Mouse (Mus musculus): ENCODE results near the gene Pigq. TPM values are rescaled to one million over a fixed set of nuclear protein-coding genes. Genes with fewer than 3 reads are reported as not detected.

Gene Pigq
- polyA plus RNA-seq, 1 experiment from 2014 or later, result 59.9 TPM

DNA sequence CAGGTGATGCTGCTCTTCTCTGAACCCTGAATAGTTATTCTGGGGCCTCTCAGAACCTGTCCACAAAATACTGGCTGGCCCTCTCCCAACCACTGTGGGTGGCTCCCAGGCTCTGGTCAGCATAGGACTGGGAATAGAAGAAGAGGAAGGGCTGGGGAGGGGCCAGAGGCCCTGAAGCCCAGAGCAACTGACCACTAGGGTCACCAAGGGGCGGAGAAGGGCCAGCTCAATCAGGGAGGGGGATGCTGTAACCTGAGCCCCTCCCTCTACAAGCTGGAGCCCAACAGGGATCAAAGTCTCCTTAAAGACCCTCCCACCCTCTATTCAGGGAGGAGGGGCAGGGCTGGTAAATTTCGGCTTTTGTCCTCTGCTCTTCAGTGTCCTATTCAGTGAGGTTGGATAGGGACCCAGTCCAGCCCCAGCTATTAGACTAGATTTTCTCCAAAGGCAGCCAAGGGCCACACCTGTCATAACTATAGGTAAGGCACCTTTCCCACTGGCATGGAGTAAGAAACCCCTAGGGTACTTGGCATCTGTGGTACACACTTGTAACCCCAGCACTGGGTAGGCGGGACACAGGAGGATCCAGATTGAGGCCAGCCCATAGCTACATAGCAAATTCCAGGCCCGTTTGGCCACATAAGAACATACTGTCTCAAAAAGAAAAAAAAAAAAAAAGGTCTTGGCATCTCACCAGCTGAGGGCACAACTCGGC is 64.4 kb downstream of the Pigq start, which contains the start of gene Wfikkn1:
Wfikkn1 (minus strand) TSS at position 663 of the 715 bp plus-strand sequence.
- no peak within 1 kb of the TSS for H3K27ac ChIP-seq (ENCODE audit: low read depth)
- H3K9me3 ChIP-seq (ENCODE audit: control insufficient read depth, low read length), result no peaks in the 10 kb centered on the region
- peaks cover 56% of the 10 kb centered on the region for H3K36me3 ChIP-seq (ENCODE audit: control insufficient read depth, insufficient read depth, low read length)
- DNase-seq (ENCODE audit: low spot score) (no peak), ATAC-seq (replicated peaks; ENCODE audit: low FRiP score, low TSS enrichment, low read depth) (no peak)
- H3K4me2 ChIP-seq (ENCODE audit: low read length), result no peak within 1 kb of the TSS
- peaks cover 14% of the 10 kb centered on the region for H3K4me1 ChIP-seq (replicated peaks; ENCODE audit: control insufficient read depth, insufficient read depth, low read length)
- 39% methylated on average over 5 of the region's 5 CpGs for WGBS
- H3K9ac ChIP-seq (ENCODE audit: low read length), result no peak within 1 kb of the TSS
- H3K27me3 ChIP-seq (replicated peaks; ENCODE audit: control insufficient read depth, insufficient read depth, low read length), result no peaks in the 10 kb centered on the region
- no peak within 1 kb of the TSS for H3K4me3 ChIP-seq (ENCODE audit: low read depth, low read length)

DNA sequence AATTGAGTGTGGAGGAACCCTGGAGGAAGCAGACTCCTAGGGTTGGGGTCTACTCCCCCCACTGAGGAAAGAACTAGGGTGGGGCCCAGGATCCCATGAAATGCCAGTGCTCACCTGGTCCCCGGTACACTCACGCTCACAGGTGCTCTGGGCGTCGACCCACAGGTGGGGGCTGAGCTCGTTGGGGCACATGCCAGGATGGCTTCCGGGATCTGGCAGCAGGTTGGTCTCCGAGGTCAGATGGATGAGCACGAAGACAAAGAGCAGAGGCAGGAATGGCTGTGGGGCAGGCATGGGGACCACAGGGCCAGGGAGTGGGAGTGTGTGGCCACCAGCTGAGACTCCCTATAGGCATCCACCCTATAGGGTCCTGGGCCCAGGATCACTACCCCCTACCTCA is 65.0 kb downstream of the Pigq start:
- Histone ChIP-seq H3K9me3 (ENCODE audit: control insufficient read depth, low read length) (no peaks in the 10 kb centered on the region), H3K4me2 (ENCODE audit: low read length) (no peak overlapping the region), H3K36me3 (ENCODE audit: control insufficient read depth, insufficient read depth, low read length) (peaks cover 51% of the 10 kb centered on the region), H3K9ac (ENCODE audit: low read length) (no peak overlapping the region), H3K27ac (ENCODE audit: low read depth) (no peak overlapping the region), H3K27me3 (replicated peaks; ENCODE audit: control insufficient read depth, insufficient read depth, low read length) (no peaks in the 10 kb centered on the region), H3K4me1 (replicated peaks; ENCODE audit: control insufficient read depth, insufficient read depth, low read length) (peaks cover 14% of the 10 kb centered on the region), H3K4me3 (ENCODE audit: low read depth, low read length) (no peak overlapping the region)
- ATAC-seq (replicated peaks; ENCODE audit: low FRiP score, low TSS enrichment, low read depth), result no peak
- 79% methylated on average over 8 of the region's 8 CpGs for WGBS
- no peak for DNase-seq (ENCODE audit: low spot score)

GRCm38 (mm10) chr17:25879261-25879660 is 65.5 kb downstream of the Pigq start:
- DNase-seq (ENCODE audit: low spot score), result no peak
- ATAC-seq (replicated peaks; ENCODE audit: low FRiP score, low TSS enrichment, low read depth), result no peak
- Histone ChIP-seq H3K27ac (ENCODE audit: low read depth) (no peak overlapping the region), H3K4me3 (ENCODE audit: low read depth, low read length) (no peak overlapping the region), H3K9ac (ENCODE audit: low read length) (no peak overlapping the region), H3K9me3 (ENCODE audit: control insufficient read depth, low read length) (no peaks in the 10 kb centered on the region), H3K4me2 (ENCODE audit: low read length) (no peak overlapping the region), H3K27me3 (replicated peaks; ENCODE audit: control insufficient read depth, insufficient read depth, low read length) (no peaks in the 10 kb centered on the region), H3K4me1 (replicated peaks; ENCODE audit: control insufficient read depth, insufficient read depth, low read length) (peaks cover 14% of the 10 kb centered on the region), H3K36me3 (ENCODE audit: control insufficient read depth, insufficient read depth, low read length) (peaks cover 46% of the 10 kb centered on the region)
- 56% methylated on average over 4 of the region's 4 CpGs for WGBS

DNA sequence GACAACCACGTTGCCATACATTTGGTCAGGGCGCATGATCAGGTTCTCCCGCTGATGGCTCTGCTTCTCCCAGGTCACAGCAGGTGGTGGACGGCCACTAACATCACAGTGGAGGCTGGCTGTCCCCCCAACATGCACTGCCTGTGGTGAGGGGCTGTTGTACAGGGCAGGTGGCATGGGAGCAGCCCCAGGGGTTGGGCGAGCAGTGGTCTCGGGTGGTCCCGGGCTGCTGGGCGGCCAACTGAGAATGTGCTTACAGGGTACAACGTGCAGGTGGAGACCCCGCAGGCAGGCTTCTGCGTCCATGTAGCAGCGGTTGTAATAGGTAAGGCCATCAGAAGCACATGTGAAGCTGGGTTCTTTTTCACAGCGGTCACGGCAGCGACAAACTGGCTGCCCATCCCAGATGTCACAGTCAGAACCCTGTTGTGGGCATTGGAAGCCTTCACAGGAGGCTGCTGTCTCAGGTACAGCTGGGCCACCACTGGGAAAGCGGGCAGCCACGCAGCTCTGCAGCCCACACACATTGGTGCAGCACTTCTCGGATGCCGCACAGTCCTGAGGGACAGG is 66.0 kb downstream of the Pigq start:
- peaks cover 18% of the 10 kb centered on the region for H3K4me1 ChIP-seq (replicated peaks; ENCODE audit: control insufficient read depth, insufficient read depth, low read length)
- no peak overlapping the region for H3K27ac ChIP-seq (ENCODE audit: low read depth)
- no peak for DNase-seq (ENCODE audit: low spot score)
- no peak for ATAC-seq (replicated peaks; ENCODE audit: low FRiP score, low TSS enrichment, low read depth)
- peaks cover 40% of the 10 kb centered on the region for H3K36me3 ChIP-seq (ENCODE audit: control insufficient read depth, insufficient read depth, low read length)
- H3K9me3 ChIP-seq (ENCODE audit: control insufficient read depth, low read length), result no peaks in the 10 kb centered on the region
- H3K4me3 ChIP-seq (ENCODE audit: low read depth, low read length), result no peak overlapping the region
- whole genome bisulfite sequencing, result 94% methylated on average over 19 of the region's 19 CpGs
- H3K9ac ChIP-seq (ENCODE audit: low read length), result no peak overlapping the region
- H3K4me2 ChIP-seq (ENCODE audit: low read length), result no peak overlapping the region
- no peaks in the 10 kb centered on the region for H3K27me3 ChIP-seq (replicated peaks; ENCODE audit: control insufficient read depth, insufficient read depth, low read length)

- Histone ChIP-seq H3K9me3 (ENCODE audit: control insufficient read depth, low read length) (no peaks in the 10 kb centered on the region), H3K27me3 (replicated peaks; ENCODE audit: control insufficient read depth, insufficient read depth, low read length) (no peaks in the 10 kb centered on the region), H3K9ac (ENCODE audit: low read length) (no peak overlapping the region), H3K27ac (ENCODE audit: low read depth) (no peak overlapping the region), H3K4me2 (ENCODE audit: low read length) (no peak overlapping the region), H3K36me3 (ENCODE audit: control insufficient read depth, insufficient read depth, low read length) (peaks cover 33% of the 10 kb centered on the region), H3K4me1 (replicated peaks; ENCODE audit: control insufficient read depth, insufficient read depth, low read length) (peaks cover 18% of the 10 kb centered on the region), H3K4me3 (ENCODE audit: low read depth, low read length) (no peak overlapping the region)
- DNase-seq (ENCODE audit: low spot score) (no peak), ATAC-seq (replicated peaks; ENCODE audit: low FRiP score, low TSS enrichment, low read depth) (no peak)
- WGBS, result 94% methylated on average over 32 of the region's 32 CpGs
Measured at GRCm38 (mm10) chr17:25877741-25878610, 66.8 kb downstream of the Pigq start.

DNA sequence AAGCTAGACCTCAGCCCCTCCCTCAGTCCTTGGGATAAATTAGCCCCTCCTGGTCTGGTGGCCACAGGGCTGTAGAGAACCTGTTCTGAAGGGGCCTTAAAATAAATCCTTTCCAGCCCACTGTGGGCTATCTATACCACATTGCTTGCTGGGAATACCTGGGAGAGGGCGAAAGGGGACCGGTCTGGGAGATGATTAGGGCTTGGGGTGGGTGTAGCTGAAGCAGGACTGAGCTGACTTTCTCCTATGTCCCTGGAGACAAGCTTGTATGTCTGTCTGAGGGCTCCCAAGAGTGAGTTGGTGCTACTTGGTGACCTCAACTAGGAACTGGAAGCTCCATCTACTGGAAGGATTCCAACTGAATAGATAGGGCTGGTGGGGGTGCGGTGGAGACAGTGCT is 67.7 kb downstream of the Pigq start:
- DNase-seq (ENCODE audit: low spot score) (no peak), ATAC-seq (replicated peaks; ENCODE audit: low FRiP score, low TSS enrichment, low read depth) (no peak)
- no peaks in the 10 kb centered on the region for H3K27me3 ChIP-seq (replicated peaks; ENCODE audit: control insufficient read depth, insufficient read depth, low read length)
- H3K27ac ChIP-seq (ENCODE audit: low read depth), result no peak overlapping the region
- H3K9me3 ChIP-seq (ENCODE audit: control insufficient read depth, low read length), result no peaks in the 10 kb centered on the region
- peaks cover 18% of the 10 kb centered on the region for H3K4me1 ChIP-seq (replicated peaks; ENCODE audit: control insufficient read depth, insufficient read depth, low read length)
- H3K4me2 ChIP-seq (ENCODE audit: low read length), result no peak overlapping the region
- no peak overlapping the region for H3K4me3 ChIP-seq (ENCODE audit: low read depth, low read length)
- 91% methylated on average over 3 of the region's 3 CpGs for WGBS
- H3K9ac ChIP-seq (ENCODE audit: low read length), result no peak overlapping the region
- peaks cover 24% of the 10 kb centered on the region for H3K36me3 ChIP-seq (ENCODE audit: control insufficient read depth, insufficient read depth, low read length)

Other genes with a start within 250 kb of the Pigq start
- gene Gng13, start 227.8 kb downstream of the Pigq start, polyA plus RNA-seq (2014; fragmentation: Nextera tagmentation; extraction: Ambion mirVana), result 2.4 and 2.7 TPM in 2 replicates
- 22.2 and 23.0 TPM in 2 replicates for gene Chtf18, start 217.5 kb downstream of the Pigq start, polyA plus RNA-seq (2014; fragmentation: Nextera tagmentation; extraction: Ambion mirVana)
- gene Rpusd1, start 217.3 kb downstream of the Pigq start, polyA plus RNA-seq (2014; fragmentation: Nextera tagmentation; extraction: Ambion mirVana), result 23.7 and 24.6 TPM in 2 replicates
- 0.08 TPM in 1 of 2 replicates, not detected in the other for gene Mslnl, start 208.9 kb downstream of the Pigq start, polyA plus RNA-seq (2014; fragmentation: Nextera tagmentation; extraction: Ambion mirVana)
- 10.5 and 12.9 TPM in 2 replicates for gene Msln, start 190.6 kb downstream of the Pigq start, polyA plus RNA-seq (2014; fragmentation: Nextera tagmentation; extraction: Ambion mirVana)
- gene Narfl, start 171.2 kb downstream of the Pigq start, polyA plus RNA-seq (2014; fragmentation: Nextera tagmentation; extraction: Ambion mirVana), result 25.2 and 29.3 TPM in 2 replicates
- 57.2 and 67.8 TPM in 2 replicates for gene Haghl, start 159.3 kb downstream of the Pigq start, polyA plus RNA-seq (2014; fragmentation: Nextera tagmentation; extraction: Ambion mirVana)
- 0.28 TPM in 2 replicates for gene Ccdc78, start 158.4 kb downstream of the Pigq start, polyA plus RNA-seq (2014; fragmentation: Nextera tagmentation; extraction: Ambion mirVana)
- 93.5 and 93.8 TPM in 2 replicates for gene Fam173a, start 152.0 kb downstream of the Pigq start, polyA plus RNA-seq (2014; fragmentation: Nextera tagmentation; extraction: Ambion mirVana)
- gene AC134908.4, start 149.3 kb downstream of the Pigq start, polyA plus RNA-seq (2014; fragmentation: Nextera tagmentation; extraction: Ambion mirVana), result 0.34 TPM in 1 of 2 replicates, not detected in the other
- gene Metrn, start 147.8 kb downstream of the Pigq start, polyA plus RNA-seq (2014; fragmentation: Nextera tagmentation; extraction: Ambion mirVana), result 8.6 and 9.2 TPM in 2 replicates
- gene Fbxl16, start 135.9 kb downstream of the Pigq start, polyA plus RNA-seq (2014; fragmentation: Nextera tagmentation; extraction: Ambion mirVana), result 3.9 and 4.7 TPM in 2 replicates
- 29.4 and 30.8 TPM in 2 replicates for gene Wdr24, start 121.3 kb downstream of the Pigq start, polyA plus RNA-seq (2014; fragmentation: Nextera tagmentation; extraction: Ambion mirVana)
- 39.5 and 40.2 TPM in 2 replicates for gene Jmjd8, start 116.1 kb downstream of the Pigq start, polyA plus RNA-seq (2014; fragmentation: Nextera tagmentation; extraction: Ambion mirVana)
- gene Stub1, start 111.5 kb downstream of the Pigq start, polyA plus RNA-seq (2014; fragmentation: Nextera tagmentation; extraction: Ambion mirVana), result 345 and 350 TPM in 2 replicates
- gene Rhbdl1, start 107.6 kb downstream of the Pigq start, polyA plus RNA-seq (2014; fragmentation: Nextera tagmentation; extraction: Ambion mirVana), result 1.3 and 1.5 TPM in 2 replicates
- 1.6 and 2.3 TPM in 2 replicates for gene Gm20683, start 103.2 kb downstream of the Pigq start, polyA plus RNA-seq (2014; fragmentation: Nextera tagmentation; extraction: Ambion mirVana)
- gene Rhot2, start 100.1 kb downstream of the Pigq start, polyA plus RNA-seq (2014; fragmentation: Nextera tagmentation; extraction: Ambion mirVana), result 10.4 and 11.5 TPM in 2 replicates
- 18.2 and 19.8 TPM in 2 replicates for gene Wdr90, start 83.4 kb downstream of the Pigq start, polyA plus RNA-seq (2014; fragmentation: Nextera tagmentation; extraction: Ambion mirVana)
- 44.1 and 61.2 TPM in 2 replicates for gene Mcrip2, start 76.2 kb downstream of the Pigq start, polyA plus RNA-seq (2014; fragmentation: Nextera tagmentation; extraction: Ambion mirVana)
- gene Mettl26, start 69.9 kb downstream of the Pigq start, polyA plus RNA-seq (2014; fragmentation: Nextera tagmentation; extraction: Ambion mirVana), result 63.2 and 64.1 TPM in 2 replicates
- 0.40 and 0.69 TPM in 2 replicates for gene Wfikkn1, start 64.1 kb downstream of the Pigq start, polyA plus RNA-seq (2014; fragmentation: Nextera tagmentation; extraction: Ambion mirVana)
- 14.2 and 14.6 TPM in 2 replicates for gene Rab40c, start 25.2 kb downstream of the Pigq start, polyA plus RNA-seq (2014; fragmentation: Nextera tagmentation; extraction: Ambion mirVana)
- not detected in 2 replicates for gene Nhlrc4, start within 50 bp of the Pigq start, polyA plus RNA-seq (2014; fragmentation: Nextera tagmentation; extraction: Ambion mirVana)
- 0.28 TPM in 1 of 2 replicates, not detected in the other for gene A930017K11Rik, start 7.6 kb upstream of the Pigq start, polyA plus RNA-seq (2014; fragmentation: Nextera tagmentation; extraction: Ambion mirVana)
- 23.4 and 23.5 TPM in 2 replicates for gene Capn15, start 40.9 kb upstream of the Pigq start, polyA plus RNA-seq (2014; fragmentation: Nextera tagmentation; extraction: Ambion mirVana)
- 12.8 and 13.7 TPM in 2 replicates for gene Rab11fip3, start 124.6 kb upstream of the Pigq start, polyA plus RNA-seq (2014; fragmentation: Nextera tagmentation; extraction: Ambion mirVana)
- 27.3 and 32.4 TPM in 2 replicates for gene Decr2, start 145.4 kb upstream of the Pigq start, polyA plus RNA-seq (2014; fragmentation: Nextera tagmentation; extraction: Ambion mirVana)
- gene Nme4, start 150.7 kb upstream of the Pigq start, polyA plus RNA-seq (2014; fragmentation: Nextera tagmentation; extraction: Ambion mirVana), result 118 and 122 TPM in 2 replicates
- gene Tmem8, start 168.4 kb upstream of the Pigq start, polyA plus RNA-seq (2014; fragmentation: Nextera tagmentation; extraction: Ambion mirVana), result 2.7 and 4.9 TPM in 2 replicates
- gene Mrpl28, start 178.6 kb upstream of the Pigq start, polyA plus RNA-seq (2014; fragmentation: Nextera tagmentation; extraction: Ambion mirVana), result 235 and 241 TPM in 2 replicates
- gene Axin1, start 193.8 kb upstream of the Pigq start, polyA plus RNA-seq (2014; fragmentation: Nextera tagmentation; extraction: Ambion mirVana), result 11.5 and 13.1 TPM in 2 replicates